Mouse (Mus musculus) B cell, adult 2 months (primary cell): ENCODE results near the gene Slc22a21.
"Not testable (repeated sequence)": the region's sequence is repeated elsewhere in the genome, so short reads cannot be mapped to it uniquely, and the experiment has no call there.

Source experiments
- DNase-seq, 2 experiments: peaks; one replicate each; pipeline ENCODE4 v3.0.0; 2022

The Slc22a21 gene

DNA sequence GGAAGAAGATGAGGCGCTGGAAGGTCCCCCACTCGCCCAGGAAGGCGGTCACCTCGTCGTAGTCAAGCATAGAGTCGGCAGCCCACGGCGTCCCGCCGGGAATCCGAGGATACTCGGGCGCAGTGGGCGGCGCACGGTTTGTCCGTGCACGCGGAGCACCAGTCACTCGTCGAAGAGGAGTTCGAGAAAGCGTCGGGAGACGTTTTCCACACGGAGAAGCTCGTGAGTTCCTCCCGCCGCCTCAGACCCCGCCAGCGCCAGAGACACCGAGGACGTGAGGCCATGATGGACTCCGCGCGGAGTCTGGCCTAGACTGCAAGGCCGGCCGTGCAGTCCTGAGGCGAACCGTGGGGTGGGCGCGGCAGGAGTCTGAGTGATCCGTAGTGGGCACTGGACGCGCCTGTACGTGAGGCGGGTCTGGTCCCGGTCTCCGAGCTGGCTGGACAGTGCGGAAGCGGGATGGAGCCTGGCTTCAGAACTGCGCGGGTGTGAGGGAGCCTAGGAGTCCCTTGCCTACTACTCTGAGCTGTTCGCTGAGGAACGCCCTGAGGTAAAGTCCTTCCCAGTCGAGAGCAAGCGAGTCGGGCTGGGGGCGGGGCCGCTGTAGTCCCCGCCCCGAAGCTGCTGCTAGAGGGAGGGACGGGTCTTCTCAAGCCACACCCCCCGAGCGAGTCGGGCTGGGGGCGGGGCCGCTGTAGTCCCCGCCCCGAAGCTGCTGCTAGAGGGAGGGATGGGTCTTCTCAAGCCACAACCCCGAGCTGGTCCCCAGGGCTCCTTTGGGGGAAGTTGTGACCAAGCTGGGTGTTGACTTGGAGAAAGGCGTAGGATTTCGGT, at the start of gene Slc22a21:
TSS of gene Slc22a21 (minus strand) at position 545 of the 834 bp plus-strand sequence.
- peak; percentile 86 to 88 for DNase-seq

DNA sequence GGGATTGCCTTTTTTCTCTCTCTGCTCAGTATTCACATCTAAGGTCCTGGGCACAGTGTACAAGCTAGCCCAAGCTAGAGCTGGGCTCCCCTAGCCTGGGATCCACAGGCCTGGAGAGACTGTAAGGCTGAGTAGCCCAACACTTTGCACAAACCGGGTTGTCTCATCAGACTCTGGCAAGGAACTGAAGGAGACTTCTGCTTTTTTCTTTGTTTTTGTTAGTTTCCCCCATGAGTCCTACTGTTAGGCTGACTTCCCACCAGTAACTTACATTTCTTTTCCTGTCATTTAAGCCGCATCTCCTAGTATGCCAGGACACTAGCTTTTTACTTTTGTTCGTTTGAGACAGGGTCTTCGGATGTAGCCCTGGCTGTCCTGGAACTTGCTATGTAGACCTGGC, 48.9 kb upstream of the Slc22a21 start:
- no peak for DNase-seq

DNA sequence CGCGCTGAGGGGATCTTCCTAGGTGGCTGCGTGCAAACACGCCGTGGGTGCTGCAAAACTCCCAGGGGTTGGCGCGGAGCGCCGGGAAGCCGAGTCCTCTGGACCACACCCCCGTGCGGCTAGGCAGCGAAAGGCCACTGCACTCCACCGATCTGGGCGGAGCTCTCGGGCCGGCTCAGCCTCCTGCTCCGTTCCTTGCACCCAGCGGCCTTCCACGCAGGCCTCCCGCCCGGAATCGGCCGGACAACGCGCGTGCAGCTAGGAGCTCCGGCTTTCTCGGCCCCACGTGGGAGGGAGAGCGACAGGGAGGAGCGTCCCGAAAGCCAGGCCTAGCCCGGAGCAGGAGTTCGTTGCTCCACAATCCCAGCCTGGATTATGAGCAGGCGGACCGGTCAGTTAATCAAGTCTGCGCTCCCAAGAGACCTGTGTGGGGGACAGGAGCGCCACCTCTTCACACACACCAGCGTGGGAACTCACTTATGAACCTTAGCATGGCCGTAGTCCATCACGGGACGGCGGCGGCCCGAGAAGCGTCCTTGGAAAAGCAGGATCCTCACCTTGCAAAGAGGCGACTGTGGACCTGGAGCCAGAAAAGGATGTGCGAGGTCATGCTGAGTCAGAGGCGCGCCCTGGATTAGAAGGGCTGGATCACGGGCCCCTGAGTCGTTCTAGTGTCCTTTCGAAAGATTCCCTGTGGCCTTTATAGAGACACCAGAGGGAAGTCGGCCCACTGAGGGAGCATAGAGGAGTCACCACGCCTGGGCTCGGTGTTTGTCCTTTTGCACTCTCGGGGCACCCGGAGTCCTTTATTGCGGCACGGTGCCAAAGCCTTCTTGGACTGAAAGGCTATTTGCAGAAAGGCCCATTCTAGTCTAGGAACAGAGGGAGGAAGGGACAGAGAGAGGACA, 48.2 kb upstream of the Slc22a21 start, which contains the start of gene Slc22a4:
TSS of gene Slc22a4 (minus strand) at position 47 of the 908 bp plus-strand sequence.
- no peak for DNase-seq

DNA sequence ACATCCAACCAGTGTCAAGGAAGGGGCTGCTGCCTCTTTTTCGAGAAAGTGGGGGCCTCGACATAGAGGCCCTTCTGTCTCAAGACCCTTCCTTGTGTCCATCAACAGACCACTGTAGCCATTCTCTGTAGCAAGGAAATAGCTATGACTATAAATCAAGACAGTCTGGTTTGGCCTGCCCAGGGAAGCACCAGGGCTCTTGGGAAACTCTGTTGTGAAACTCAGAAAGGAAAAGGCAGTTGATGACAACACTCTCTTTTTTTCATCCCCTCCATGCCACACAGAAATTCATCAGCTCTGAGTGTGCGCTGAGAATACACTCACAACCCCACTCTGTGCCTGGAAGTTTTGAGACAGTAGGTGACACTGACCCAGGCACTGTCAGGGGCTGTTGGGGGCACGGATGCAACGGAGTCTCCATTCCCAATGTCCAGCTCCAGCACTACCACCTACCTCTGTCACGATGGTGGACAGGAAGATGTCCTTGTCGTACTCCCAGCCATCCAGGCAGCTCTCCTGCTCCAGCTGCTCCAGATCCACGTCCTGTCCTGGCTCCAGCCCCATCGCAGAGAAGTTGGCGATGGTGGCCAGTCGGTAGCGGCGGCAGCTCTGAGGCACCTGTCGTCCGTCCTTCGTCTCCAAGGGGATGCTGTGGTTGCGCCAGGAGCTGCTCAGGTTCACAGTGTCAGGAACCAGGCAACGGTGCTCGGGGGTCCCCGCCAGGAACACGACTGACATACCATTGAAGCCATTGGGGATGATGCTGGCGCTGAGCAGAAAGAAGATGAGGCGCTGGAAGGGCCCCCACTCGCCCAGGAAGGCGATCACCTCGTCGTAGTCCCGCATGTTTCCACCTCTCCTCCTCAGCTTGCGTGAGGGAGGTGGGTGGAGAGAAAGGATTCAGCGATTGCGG, 47.3 kb upstream of the Slc22a21 start:
- no peak for DNase-seq

DNA sequence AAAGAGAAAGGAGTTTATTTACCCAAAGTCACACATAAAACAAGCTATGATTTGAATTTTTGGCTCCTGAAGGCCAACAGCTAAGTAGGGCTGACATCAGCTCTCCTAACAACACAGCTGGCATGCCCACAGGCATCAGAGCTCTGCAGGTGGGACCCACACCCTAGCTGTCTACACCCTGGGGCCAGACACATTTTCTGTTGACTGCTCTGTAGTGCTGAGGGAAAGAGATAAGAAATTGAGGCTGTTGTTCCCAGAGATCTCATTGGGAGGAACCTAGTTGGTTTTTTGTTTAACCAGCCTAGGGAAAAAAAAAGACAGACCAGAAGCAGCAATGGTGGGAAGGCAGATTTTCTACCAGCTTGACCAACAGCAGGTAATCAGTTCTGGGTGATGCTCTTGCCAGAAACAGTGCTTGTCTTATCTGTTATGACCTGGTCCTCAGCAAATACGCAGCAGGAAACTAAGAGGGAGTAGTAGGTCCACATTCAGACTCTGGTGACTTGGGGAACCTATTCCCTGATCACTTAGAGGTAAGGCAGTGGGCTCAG, 46.4 kb upstream of the Slc22a21 start:
- DNase-seq, result no peak

DNA sequence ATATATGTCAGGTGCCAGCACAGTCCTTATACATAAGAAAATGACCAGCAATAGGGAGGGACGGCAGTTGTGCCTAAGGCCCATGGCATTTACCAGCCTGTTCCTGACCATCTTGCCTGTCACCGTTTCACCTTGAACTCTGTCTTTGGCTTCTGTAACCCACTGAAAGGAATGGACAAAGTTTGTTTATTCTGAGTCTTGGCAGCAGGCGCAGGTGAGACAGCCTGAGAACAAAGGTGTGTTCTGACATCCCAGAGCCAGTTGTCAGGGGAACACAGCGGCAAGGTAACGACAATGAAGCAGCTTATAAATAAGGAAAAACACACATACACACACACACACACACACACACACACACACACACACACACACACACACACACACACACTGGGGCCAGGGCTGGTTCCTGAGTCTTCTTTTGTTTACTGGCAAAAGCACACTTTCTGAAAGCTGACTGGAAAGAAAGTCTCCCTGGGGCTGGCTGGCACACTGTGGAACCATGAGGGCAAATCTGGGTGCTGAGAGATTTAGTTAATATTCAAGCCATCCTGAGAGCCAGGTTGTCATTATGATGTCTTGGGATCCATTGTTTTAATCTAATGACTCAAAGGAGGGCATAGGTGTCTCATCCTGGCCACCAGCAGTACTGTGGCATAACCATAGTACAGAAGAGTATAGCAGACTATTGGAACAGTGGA, 41.4 kb upstream of the Slc22a21 start:
- DNase-seq, result no peak

DNA sequence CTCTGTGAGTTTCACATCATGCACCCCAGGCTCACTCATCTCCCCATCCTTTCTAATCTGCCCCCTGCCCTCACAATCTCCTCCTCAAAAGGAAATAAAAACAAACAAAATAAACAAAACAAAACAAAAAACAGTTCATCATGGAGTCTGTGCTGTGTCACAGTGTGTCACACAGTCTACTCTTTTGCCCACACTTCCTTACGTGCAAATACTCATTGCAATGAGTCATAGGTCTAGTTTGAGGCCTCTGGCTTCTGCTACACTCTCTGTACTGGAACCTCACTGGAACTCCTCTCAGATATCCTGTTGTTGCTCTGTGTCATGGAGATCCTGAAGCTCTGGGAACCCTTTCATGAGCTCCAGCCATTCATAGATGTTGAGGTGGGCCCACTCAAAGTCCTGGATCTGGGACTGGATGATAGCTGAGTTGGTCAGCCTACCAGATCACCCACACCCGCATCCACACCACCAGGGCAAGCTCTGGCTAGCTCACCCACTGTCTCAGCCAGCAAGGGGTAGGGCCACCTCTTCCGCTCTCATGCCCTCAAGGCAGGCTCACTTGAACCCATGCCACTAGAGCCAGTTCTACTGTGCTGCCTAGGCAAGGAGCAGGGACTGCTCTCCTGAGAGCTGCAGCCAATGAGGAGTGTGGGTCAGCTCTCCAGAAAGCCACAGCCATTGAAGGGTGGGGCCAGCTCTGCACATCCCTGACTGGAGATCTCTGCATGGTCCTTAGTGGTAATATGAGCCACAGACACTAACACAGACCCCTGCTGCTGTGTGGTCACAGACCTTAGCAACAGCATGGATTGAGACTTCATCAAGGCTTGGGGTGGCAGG, 39.0 kb upstream of the Slc22a21 start:
- DNase-seq, result no peak

DNA sequence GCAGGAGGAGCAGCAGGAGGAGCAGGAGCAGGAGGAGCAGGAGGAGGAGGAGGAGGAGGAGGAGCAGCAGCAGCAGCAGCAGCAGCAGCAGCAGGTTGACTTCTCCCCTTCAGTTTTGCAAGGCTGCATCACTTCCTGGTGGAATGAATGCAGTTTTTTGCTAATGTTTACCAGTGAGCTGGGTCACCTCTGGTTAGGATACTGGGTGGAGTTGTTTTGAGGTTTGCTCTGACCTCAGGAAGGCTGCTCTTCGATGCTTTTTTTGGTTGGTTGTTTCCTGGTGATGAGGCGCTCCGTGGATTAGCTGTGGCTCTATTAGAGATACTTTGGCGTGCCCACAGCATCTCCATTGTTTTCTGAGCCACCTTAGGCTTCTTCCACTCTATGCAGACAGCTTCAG, 37.5 kb upstream of the Slc22a21 start:
- no peak for DNase-seq

DNA sequence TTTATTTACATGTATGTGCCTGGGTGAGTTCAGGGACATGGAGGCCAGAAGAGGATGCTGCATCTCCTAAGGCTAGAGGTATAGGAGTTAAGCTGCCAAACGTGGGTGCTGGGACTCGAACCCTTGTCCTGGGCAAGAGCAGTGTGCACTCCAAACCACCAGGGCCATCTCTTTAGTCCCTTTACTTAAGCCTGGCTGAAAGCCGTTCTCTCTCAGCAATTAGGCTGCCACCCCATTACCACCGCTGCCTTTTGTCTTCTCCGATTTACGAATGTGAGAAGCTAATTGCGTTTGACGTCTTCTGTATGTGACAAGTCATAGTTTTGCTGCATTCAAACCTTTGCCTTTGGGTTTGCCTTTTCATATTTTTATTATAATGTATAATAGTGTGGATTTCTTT, 35.9 kb upstream of the Slc22a21 start:
- DNase-seq, result no peak

DNA sequence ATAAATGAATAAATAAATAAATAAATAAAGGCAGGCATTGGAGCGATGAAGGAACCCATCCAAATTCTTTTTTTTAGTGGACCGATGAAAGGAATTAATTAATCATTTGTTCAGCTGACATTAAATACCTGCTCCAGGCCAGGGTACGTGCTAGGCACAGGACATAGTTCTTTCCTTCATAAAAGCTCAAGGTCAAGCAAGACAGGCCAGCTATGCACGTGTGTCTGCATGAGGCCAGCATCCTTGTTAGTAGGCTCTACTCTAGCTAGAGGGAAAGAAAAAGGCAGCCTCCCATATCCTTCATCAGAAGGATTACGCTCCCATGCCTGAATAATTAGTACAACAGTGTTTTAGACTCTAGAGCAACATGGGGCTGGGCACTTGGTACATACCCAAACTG, 32.8 kb upstream of the Slc22a21 start:
- DNase-seq, result no peak

DNA sequence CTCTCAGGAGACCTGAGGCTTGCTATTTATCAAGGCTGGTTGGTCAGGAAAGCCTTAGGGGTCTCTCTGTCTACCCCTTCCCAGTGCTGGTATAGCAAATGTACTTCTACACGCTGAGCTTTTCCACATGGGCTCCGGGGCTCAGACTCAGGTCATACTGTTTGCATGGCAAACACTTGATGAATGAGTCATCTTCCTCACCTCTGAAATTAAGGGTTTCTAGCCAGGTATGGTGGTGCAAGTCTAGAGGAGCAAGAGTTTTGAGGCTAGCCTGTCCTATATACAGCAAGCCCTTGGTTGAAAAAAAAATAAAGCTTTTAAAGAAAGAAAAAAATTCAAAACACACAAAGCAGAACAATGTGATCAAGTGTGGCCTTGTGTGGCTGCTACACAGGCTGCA, 31.1 kb upstream of the Slc22a21 start:
- no peak for DNase-seq

DNA sequence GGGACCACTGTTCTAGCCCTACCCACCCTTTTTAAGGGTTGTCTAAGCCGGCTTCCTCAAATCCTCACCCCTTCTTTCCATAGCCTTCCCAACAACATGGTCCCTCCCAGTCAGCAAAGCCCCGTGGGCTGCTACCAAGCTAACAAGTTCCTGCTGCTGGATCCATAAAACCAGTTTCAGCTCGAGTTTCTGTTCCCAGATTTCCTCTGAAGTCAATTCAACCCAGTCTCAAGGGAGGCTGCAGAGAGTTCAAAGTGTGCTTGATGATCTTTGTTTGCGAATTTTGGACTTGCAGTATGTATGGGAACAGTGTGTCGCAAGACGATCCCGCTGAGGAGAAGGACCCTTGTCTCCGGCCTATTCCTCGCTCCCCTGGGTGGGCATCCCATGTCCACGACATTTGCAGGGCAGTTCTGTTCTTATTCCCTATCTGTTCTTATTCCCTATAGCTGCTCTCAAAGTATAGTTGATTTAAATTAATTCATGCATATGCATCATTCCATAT, 28.3 kb upstream of the Slc22a21 start:
- DNase-seq, result no peak

DNA sequence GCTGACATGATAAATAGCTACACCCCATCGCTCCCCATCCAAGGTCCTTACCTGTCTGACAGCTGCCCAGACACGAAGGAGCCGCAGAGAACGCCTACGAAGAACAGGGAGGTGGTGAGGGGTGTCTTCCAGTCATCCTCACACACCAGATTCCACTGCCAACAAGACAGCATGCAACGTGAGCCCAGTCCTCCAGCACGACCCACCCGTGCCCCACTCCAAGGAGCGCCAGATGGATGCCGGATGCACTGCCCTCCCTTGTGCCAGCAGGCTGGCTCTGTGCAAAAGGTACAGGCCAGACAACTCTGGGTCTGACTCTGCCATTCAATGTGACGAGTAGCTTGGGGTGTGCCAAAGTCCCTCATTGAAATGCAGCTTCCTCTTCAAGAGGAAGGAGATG, 27.6 kb upstream of the Slc22a21 start:
- no peak for DNase-seq

DNA sequence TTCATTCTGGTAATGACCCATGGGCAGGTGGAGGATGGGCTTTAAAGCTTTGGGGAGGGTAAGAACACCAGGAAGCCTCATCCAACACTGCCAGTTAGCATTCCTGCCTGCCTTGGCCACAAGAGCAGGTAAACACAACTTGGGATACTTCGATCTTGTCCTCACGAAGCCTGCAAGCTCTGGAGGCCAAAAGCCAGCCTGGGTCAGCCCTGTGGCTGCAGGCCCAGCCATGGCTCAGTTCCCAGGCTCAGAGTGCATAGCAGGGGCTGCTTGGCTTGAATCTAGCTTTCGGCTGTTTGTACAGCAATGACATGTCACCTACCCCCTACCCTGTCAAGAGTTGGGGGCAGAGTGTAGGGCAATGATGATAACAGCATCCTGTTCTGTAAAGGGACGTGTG, 26.8 kb upstream of the Slc22a21 start:
- DNase-seq, result no peak

DNA sequence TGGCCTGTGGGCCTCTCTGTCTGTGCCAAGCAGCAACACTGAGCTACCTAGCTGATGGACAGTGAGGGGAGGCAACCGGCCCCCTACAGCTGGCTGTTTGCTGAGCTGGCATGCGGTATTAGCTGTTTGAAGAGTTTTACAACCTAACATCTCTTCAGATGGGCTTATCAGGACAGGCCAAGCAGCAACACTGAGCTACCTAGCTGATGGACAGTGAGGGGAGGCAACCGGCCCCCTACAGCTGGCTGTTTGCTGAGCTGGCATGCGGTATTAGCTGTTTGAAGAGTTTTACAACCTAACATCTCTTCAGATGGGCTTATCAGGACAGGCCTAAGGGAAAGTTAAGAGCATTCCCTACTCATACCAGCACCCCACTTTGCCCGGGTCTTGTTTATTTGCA, 26.2 kb upstream of the Slc22a21 start:
- DNase-seq, result not testable (repeated sequence)

DNA sequence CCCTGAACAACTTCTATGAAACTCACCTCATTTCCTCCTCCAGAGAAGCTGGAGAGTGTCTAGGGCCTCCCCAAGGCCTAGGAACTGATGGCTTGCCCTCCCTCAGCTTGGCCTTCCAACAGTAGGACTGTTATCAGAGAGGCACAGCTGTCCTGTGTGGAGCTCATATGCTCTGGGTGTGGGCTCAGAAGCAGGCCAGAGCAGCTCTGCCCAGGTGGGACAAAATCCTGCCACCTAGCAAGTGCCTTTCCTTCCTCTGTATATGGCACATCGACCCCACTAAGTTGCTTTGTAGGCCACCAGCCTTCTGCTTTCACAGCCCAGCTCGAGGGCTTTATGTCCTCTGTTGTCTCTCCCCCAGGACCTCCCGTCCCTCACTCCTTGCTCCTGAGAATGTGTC, 24.6 kb upstream of the Slc22a21 start:
- no peak for DNase-seq

DNA sequence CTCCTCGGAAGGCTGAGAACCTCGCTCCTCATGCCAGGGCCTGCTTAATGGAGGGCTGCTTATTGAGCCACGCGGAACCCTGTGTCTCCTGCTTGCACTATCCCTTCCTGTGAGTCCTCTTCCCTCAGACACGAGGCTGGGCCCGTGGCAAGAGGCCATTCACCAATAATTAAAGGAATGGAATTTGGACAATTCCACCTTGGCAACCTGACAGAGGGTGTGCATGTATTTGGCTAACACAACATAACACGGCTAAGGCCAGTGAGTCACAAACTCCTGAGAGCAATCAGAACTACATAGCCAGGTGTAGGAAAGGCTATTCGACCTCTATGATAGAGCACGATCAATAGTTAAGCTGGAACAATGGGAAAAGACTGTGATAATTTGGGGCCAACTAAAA, 24.1 kb upstream of the Slc22a21 start:
- DNase-seq, result no peak

DNA sequence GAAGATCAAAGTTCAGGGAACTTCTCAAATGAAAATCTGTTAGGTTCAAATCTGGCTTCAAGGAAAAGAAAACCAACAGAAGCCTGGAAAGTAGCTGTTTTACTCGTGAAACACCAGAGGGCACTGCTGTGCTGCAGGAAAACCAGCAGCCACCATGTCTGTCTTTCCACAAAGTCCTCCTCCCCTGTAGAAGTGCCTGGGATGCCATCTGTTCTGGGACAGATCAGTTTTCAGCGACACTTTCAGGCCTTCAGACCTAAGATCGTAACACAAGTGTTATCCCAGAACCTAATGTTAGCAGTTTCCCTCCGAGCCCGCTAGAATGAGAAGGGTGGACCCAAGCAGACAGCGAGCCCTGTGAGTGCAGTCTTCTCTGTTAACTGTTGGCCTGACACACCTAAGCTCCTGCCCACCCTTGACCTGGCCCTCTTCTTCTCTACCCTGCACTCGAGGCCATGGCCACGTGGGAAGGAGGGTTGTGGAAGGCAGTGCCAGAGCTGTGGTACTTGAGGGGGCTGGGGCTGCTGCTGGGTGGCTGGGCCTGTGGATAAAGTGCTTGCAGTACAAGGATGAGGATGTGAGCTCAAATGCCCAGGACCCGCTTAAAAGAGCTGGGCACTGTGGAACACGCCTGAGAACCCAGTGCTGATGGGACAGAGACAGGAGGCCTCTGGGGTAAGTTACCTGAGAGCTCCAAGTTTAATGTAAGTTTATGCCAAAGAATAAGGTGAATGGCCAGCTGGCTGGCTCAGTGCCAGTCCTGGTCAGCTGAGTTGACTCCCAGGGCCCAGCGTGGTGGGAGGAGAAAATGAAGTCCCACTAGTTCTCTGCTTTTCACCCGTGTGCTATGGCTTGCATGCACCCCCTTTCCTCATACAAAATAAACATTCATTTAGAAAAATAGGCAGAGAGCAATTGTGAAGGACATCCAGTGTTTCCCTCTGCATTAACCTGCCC, 22.9 kb upstream of the Slc22a21 start:
- DNase-seq, result peak; percentile 45

DNA sequence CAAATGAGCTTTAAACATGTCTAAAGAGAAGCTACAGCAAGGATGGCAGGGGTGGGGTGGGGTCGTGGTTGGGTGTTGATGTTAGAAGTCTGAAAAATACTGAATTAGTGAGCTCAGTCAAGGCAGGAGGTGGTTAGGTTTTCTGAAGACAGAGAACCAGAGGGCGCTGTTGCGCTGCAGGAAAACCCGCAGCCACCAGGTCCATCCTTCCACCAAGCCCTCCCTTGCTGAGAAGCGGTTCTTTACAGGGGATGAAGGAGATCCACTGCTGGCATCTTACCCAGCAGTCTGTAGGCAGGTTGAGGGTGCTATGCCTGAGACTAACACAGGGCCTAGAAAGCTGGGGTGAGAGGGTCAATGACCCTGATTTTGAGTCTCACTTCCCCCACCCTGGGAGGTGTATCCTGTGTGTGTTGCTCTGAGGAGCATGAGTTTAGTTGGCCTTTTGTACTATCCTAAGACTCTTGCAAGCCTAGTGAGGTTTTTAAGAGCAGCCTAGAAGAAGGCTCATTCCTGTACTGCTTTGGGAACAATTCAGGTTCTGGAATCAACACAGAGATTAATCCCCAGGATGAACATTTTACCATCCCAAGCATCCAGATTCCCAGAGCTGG, 22.1 kb upstream of the Slc22a21 start:
- peak; percentile 19 to 24 for DNase-seq
